Mouse (Mus musculus) cerebellum, adult 2 months (tissue): ENCODE data around the gene Fuk.

Source experiments
- CTCF ChIP-seq: fragments of 200-500 bp; IDR thresholded peaks from 2 replicates; pipeline ENCODE4 v1.5.1; 2011; ENCODE audit warnings: low read depth, mild to moderate bottlenecking, control low read depth, low read length, moderate library complexity, borderline replicate concordance; ENCODE audit not compliant: insufficient read depth
- POLR2A ChIP-seq: fragments of 200-500 bp; IDR thresholded peaks from 2 replicates; pipeline ENCODE4 v1.6.1; 2011; ENCODE audit warnings: low read length, control low read depth, borderline replicate concordance; ENCODE audit not compliant: insufficient read depth

DNA sequence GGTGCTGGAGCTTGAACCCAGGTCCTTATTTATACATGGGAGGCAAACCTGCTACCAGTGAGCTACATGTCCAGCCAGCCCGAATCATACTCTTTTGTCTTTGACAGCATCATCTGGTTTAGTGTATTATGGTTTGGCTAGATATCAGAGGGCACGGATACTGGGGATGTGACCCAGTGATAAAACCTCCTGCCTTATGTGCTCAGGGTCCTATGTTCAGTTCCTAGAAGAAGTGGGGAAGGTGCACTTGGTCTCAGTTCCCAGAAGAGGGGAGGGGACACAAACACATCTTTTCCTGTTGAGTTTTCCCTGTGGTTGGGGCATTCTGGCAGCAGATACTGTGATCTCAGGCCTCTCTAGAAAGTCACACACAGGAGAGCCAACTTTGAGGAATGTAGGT lies 31.0 kb upstream of the Fuk start:
- no peak for TF ChIP-seq CTCF
- TF ChIP-seq POLR2A, result no peak
